Mouse (Mus musculus) limb, embryonic 12.5 days (tissue): ENCODE measurements at regions not wholly inside any gene's neighbourhood (a gene's known extent, or its start where the extent isn't known, plus 50 kb on each side); places are given as distances from the start of the nearest gene placed in this dataset.
A peak's percentile ranks its signal among the peaks of the same experiment; 100 is the strongest.

Source experiments
- ATAC-seq: fragments of 200-750 bp; cut with Nextera tagmentation; 2 replicates; pipeline ENCODE4 v1.8.0; 2017; ENCODE audit warnings: low read depth, moderate TSS enrichment; ENCODE audit not compliant: insufficient number of reproducible peaks, insufficient read depth, low FRiP score, low TSS enrichment
- H3K27ac ChIP-seq: fragments of 300-500 bp; sonication (generic); 2 replicates; pipeline ENCODE4 v1.5.1; 2016; ENCODE audit warnings: mild to moderate bottlenecking, moderate library complexity
- H3K27me3 ChIP-seq: fragments of 300-500 bp; sonication (generic); 2 replicates; pipeline ENCODE4 v1.6.1; 2016; ENCODE audit warnings: mild to moderate bottlenecking, moderate library complexity
- H3K36me3 ChIP-seq: fragments of 300-500 bp; sonication (generic); 2 replicates; pipeline ENCODE4 v1.6.1; 2016; ENCODE audit warnings: mild to moderate bottlenecking, moderate library complexity
- H3K4me1 ChIP-seq: fragments of 300-500 bp; sonication (generic); replicated peaks from 2 replicates; pipeline ENCODE4 v1.6.1; 2016
- H3K4me2 ChIP-seq: fragments of 300-500 bp; sonication (generic); 2 replicates; pipeline ENCODE4 v1.6.1; 2016; ENCODE audit warnings: mild to moderate bottlenecking, moderate library complexity
- H3K4me3 ChIP-seq: fragments of 300-500 bp; sonication (generic); replicated peaks from 2 replicates; pipeline ENCODE4 v1.5.1; 2016; ENCODE audit warnings: mild to moderate bottlenecking
- H3K9ac ChIP-seq: fragments of 300-500 bp; sonication (generic); replicated peaks from 2 replicates; pipeline ENCODE4 v1.6.1; 2016; ENCODE audit warnings: mild to moderate bottlenecking, moderate library complexity
- H3K9me3 ChIP-seq: fragments of 300-500 bp; sonication (generic); 2 replicates; pipeline ENCODE4 v1.6.1; 2016; ENCODE audit warnings: mild to moderate bottlenecking, moderate library complexity
- WGBS: fragments of 180-500 bp; shearing (Covaris S2); methylation state at CpG from one replicate; pipeline ENCODE4 v1.1.7; 2016; 5-methylcytosine and 5-hydroxymethylcytosine counted together

DNA sequence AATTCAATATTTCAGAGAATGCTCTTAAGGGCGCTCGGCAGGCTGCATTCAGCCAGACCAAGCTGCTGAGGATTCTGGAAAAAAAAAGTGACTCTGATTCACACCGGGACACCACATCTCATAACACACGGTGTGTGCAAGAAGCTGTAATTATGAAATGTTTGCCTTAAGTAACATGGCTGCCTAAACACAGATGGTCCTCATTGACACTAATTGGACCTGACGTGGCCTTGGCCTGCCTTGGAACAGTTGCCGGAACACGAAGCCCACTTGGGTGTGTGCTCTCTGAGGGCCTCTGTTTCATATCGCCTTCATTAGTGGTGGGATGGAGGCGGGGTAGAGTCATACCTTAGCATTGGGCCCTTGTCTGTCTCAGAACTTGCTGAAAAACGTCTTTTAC is 236.2 kb upstream of the Msx2 start:
- 0 out of 2 replicates have a peak overlapping the region, but pooled peaks have one; percentile 7 for H3K4me2 ChIP-seq
- H3K36me3 ChIP-seq = no peaks in the 10 kb centered on the region
- H3K4me1 ChIP-seq = peaks cover 28% of the 10 kb centered on the region
- no peaks in the 10 kb centered on the region for H3K9me3 ChIP-seq
- H3K27me3 ChIP-seq = no peaks in the 10 kb centered on the region
- no peak overlapping the region for H3K9ac ChIP-seq
- H3K4me3 ChIP-seq = no peak overlapping the region
- H3K27ac ChIP-seq = peak overlapping the region; percentile 46
- WGBS = 36% methylated on average over 10 of the region's 10 CpGs
- ATAC-seq = no peak

DNA sequence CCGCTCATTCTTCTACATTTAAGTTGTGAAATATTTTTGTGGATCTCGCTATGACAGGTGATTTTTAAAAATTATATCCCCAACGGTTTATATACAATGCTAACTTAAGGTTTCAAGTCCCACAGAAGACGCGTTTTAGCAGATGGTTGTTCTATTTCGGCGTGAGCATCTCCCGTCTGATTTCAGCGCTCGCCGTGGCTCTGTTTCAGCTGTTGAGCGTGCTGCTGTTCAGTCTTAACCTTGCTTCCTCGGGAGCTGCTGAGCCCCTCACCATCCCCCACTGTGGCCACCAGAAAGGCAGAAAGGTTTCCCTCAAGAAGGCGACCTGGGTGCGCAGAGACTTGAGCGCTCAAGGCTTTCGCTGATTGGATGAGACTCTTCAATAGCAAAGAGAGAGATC is 234.7 kb upstream of the Msx2 start:
- ATAC-seq = no peak
- 84% methylated on average over 17 of the region's 17 CpGs for WGBS
- H3K27me3 ChIP-seq = no peaks in the 10 kb centered on the region
- peaks cover 26% of the 10 kb centered on the region for H3K4me1 ChIP-seq
- no peaks in the 10 kb centered on the region for H3K36me3 ChIP-seq
- no peak overlapping the region for H3K4me2 ChIP-seq
- no peak overlapping the region for H3K9ac ChIP-seq
- H3K4me3 ChIP-seq = no peak overlapping the region
- no peak overlapping the region for H3K27ac ChIP-seq
- H3K9me3 ChIP-seq = no peaks in the 10 kb centered on the region

DNA sequence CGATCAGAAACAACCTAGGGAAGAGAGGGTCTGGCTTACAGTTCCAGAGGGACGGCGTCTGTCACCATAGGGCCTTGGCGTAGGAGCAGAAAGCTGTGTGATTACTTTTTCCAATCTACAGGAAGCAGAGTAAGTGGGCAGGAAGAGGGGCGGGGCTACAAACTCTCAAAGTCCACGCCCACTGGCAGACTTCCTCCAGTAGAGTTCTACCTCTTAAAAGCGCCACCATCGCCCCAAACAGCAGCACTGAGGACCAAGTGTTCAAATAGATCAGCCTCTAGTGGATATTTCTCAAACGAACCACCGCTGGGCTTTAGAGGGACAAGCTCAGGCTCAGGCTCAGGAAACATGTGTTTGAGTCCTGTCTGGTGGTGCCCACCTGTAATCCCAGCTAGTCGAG is 231.2 kb upstream of the Msx2 start:
- Histone ChIP-seq H3K4me2 (no peak overlapping the region), H3K9ac (no peak overlapping the region), H3K36me3 (no peaks in the 10 kb centered on the region), H3K27ac (no peak overlapping the region), H3K4me1 (peaks cover 16% of the 10 kb centered on the region; the same call in 1 of the 2 replicates), H3K9me3 (no peaks in the 10 kb centered on the region), H3K27me3 (no peaks in the 10 kb centered on the region), H3K4me3 (no peak overlapping the region)
- ATAC-seq = no peak
- WGBS = 88% methylated on average over 11 of the region's 11 CpGs

DNA sequence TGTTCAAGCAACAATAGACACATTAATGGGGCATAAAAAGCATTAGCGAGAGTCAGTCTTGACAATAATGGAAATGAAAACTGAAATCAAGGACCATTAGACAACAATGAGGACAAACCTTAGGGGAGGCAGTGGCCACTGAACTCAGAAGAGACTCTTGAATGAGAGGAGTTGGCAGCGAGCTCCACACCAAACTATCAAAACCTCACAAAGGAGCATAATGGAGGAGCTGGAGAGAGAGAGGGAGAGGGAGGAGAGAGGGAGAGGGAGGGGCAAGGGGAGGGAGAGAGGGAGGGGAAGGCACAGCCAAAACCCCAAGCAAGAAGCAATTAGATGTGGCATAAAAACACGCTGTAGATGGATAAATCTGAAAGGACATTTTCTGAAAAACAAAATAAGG is 227.4 kb upstream of the Msx2 start:
- no peak overlapping the region for H3K4me2 ChIP-seq
- no peaks in the 10 kb centered on the region for H3K27me3 ChIP-seq
- H3K27ac ChIP-seq = no peak overlapping the region
- 82% methylated on average over 3 of the region's 3 CpGs for WGBS
- no peaks in the 10 kb centered on the region for H3K36me3 ChIP-seq
- no peaks in the 10 kb centered on the region for H3K9me3 ChIP-seq
- no peak overlapping the region for H3K9ac ChIP-seq
- no peak for ATAC-seq
- H3K4me1 ChIP-seq = peaks cover 10% of the 10 kb centered on the region
- H3K4me3 ChIP-seq = no peak overlapping the region

DNA sequence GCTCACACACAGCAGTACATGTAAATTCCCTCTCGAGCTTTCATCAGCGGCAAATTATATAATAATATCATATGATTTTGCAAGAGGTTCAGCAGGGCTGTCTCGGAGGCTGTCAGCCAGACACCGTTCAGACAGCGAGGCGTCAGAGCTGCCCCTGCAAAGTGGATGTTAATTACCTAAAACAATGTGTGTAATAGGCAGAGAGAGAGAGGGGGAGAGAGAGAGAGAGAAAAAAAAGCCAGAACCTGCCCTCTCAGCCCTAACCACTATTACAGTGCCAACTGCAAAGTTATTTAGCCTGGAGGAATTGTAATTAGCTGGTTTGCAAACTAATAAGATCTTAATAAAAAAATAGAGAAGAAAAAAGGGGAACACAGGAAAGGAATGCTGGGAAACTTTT is 225.1 kb upstream of the Msx2 start:
- 0 out of 2 replicates have a peak overlapping the region, but pooled peaks have one; percentile 14 for H3K27ac ChIP-seq
- WGBS = 28% methylated on average over 6 of the region's 6 CpGs

DNA sequence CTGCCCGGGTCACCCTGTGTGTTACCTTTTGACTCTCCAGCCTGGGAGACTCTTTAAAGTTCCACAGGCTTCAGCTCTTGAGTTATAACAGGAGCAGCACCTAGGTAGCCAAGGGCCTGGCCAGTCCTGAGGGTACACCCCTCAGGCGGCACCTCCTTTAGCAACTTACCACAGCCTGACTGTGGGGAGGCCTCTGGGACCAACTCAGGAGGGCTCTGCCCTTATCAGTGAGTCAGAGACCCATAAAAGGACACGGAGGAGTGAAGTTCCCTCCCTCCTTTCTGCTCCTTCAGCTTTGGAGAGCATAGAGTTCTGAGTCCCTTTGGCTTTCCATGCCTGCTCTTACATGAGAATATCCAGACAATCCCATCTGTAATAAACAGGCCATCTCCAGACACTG is 222.5 kb upstream of the Msx2 start:
- Histone ChIP-seq H3K36me3 (no peaks in the 10 kb centered on the region), H3K4me3 (no peak overlapping the region), H3K9me3 (no peaks in the 10 kb centered on the region), H3K9ac (no peak overlapping the region), H3K4me2 (no peak overlapping the region), H3K27ac (peak overlapping the region; percentile 45; the same call in 1 of the 2 replicates), H3K27me3 (no peaks in the 10 kb centered on the region; the same call in 1 of the 2 replicates), H3K4me1 (peaks cover 11% of the 10 kb centered on the region)
- WGBS = 42% methylated on average over 3 of the region's 3 CpGs
- no peak for ATAC-seq

More for the DNA sequence above, 225.1 kb upstream of the Msx2 start:
- H3K36me3 ChIP-seq = no peaks in the 10 kb centered on the region
- peaks cover 11% of the 10 kb centered on the region for H3K4me1 ChIP-seq
- H3K4me2 ChIP-seq = no peak overlapping the region
- no peak for ATAC-seq
- no peaks in the 10 kb centered on the region for H3K27me3 ChIP-seq
- H3K9me3 ChIP-seq = no peaks in the 10 kb centered on the region
- no peak overlapping the region for H3K4me3 ChIP-seq
- H3K9ac ChIP-seq = no peak overlapping the region

DNA sequence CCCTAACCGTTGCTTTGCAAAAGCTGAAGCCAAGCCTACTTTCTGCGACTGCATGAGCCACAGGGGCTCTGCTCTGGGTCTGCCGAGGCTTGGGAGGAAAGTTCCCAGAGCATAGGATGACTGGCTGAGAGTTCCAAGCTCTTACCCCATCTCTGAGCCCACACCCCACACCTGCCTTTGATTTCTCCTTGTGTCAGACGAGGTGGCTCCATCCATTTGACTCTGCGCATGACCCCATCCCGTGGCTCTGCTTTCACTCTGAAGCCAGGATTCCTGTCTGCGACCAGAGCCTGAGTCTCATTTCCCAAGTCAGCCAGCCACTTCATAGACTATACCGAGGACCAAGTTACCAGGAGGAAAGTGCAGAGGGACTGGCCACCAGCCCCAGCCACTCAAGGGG is 216.1 kb upstream of the Msx2 start:
- Histone ChIP-seq H3K4me2 (peak overlapping the region; percentile 56), H3K27me3 (peaks cover 12% of the 10 kb centered on the region), H3K36me3 (no peaks in the 10 kb centered on the region), H3K4me3 (peak overlapping the region; percentile 32), H3K27ac (no peak overlapping the region), H3K9ac (no peak overlapping the region), H3K9me3 (no peaks in the 10 kb centered on the region), H3K4me1 (peaks cover 12% of the 10 kb centered on the region)
- 15% methylated on average over 8 of the region's 8 CpGs for whole genome bisulfite sequencing
- 0 out of 2 replicates have a peak, but pooled peaks have one; percentile 26 for ATAC-seq

DNA sequence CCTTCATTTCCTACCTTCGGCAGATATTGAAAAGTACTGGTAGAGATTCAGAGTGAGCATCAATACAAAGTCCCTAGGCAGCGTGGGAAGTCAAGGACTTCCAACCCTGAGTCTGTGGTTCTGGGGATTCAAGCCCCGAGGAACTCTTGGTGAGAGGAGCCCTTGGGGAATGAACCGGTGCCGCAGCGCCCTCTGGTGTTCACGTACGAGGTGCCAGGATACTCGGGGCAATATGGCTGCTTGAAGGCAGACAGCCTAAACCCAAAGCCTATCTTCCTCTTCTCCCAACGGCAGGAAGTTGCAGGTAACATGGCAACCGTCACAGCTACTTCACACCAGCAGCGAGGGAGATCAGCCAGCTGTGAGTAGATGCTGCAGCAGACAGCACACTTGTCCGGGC is 215.6 kb upstream of the Msx2 start:
- no peak overlapping the region for H3K9ac ChIP-seq
- no peaks in the 10 kb centered on the region for H3K36me3 ChIP-seq
- ATAC-seq = 0 out of 2 replicates have a peak, but pooled peaks have one; percentile 39
- no peak overlapping the region for H3K27ac ChIP-seq
- 7% methylated on average over 13 of the region's 13 CpGs for WGBS
- peaks cover 12% of the 10 kb centered on the region for H3K27me3 ChIP-seq
- peak overlapping the region; percentile 32 for H3K4me3 ChIP-seq
- H3K4me1 ChIP-seq = peaks cover 12% of the 10 kb centered on the region
- peak overlapping the region; percentile 56 for H3K4me2 ChIP-seq
- no peaks in the 10 kb centered on the region for H3K9me3 ChIP-seq

DNA sequence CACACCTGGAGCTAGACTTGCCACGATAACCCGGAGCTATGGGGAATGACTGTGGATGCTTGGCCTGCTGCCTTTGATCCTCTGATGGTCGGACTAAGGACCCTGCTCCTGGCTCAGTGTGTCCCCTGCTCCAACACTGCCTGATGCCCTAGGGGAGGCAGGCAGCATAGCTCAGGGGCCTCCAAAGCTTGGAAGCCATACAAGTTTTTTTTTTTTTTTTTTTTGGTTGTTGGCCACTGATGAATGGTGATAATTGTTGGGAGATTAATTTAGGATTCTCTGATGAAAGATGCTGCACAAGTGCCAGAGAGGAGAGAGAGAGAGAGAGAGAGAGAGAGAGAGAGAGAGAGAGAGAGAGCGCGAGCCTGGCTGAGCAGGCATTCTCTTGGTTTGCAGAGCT is 211.6 kb upstream of the Msx2 start:
- peaks cover 28% of the 10 kb centered on the region for H3K27me3 ChIP-seq
- peaks cover 12% of the 10 kb centered on the region for H3K4me1 ChIP-seq
- 33% methylated on average over 5 of the region's 5 CpGs for WGBS
- H3K27ac ChIP-seq = no peak overlapping the region
- no peaks in the 10 kb centered on the region for H3K9me3 ChIP-seq
- H3K9ac ChIP-seq = no peak overlapping the region
- no peak for ATAC-seq
- H3K4me2 ChIP-seq = no peak overlapping the region
- H3K4me3 ChIP-seq = no peak overlapping the region
- H3K36me3 ChIP-seq = no peaks in the 10 kb centered on the region

DNA sequence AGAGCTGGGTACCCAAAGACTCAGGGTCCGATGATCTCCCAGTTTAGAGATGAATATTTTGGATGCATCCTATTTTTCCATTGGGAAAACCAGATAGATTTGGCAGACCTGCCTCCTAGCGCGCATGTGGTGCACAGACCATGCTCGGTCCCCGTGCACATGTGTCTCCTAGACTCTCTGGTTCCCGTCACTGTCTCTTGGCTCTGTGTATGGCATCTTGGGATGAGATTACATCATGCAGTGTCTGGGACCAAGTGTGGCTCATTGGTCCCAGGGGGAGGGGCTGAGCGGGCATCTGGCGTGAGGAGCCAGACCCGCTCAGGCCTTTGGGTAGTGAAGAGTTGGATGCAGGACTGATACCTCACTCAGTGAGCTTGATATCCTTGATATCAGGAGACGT is 204.3 kb upstream of the Msx2 start:
- H3K36me3 ChIP-seq = no peaks in the 10 kb centered on the region
- no peak overlapping the region for H3K4me3 ChIP-seq
- WGBS = 93% methylated on average over 10 of the region's 10 CpGs
- H3K27me3 ChIP-seq = peaks cover 14% of the 10 kb centered on the region
- H3K4me2 ChIP-seq = no peak overlapping the region
- no peak for ATAC-seq
- no peak overlapping the region for H3K9ac ChIP-seq
- no peaks in the 10 kb centered on the region for H3K9me3 ChIP-seq
- H3K27ac ChIP-seq = no peak overlapping the region
- no peaks in the 10 kb centered on the region for H3K4me1 ChIP-seq

DNA sequence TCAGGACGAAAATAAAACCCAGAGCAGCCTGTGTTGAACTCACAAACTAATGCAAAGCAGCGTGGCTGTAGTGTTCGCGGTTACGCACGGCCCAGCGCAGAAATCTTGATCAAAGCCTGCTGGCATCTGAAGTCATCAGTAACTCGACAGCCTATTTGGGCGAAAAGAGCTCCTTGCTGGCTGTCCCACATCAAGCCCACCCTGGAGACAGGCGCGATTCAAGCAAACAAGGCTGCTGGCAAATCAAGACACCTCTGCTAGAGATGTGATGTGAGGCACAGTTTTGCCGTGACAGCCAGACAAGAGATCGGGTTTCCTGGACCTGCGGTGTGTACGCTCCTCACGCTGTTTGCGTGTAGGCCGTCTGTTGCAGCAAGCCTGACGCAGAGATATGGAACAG is 197.5 kb upstream of the Msx2 start:
- ATAC-seq = no peak; the same call in 1 of the 2 replicates
- H3K36me3 ChIP-seq = no peaks in the 10 kb centered on the region
- H3K4me2 ChIP-seq = peak overlapping the region; percentile 50
- H3K9me3 ChIP-seq = peaks cover 16% of the 10 kb centered on the region
- 0 out of 2 replicates have a peak overlapping the region, but pooled peaks have one; percentile 27 for H3K9ac ChIP-seq
- H3K27me3 ChIP-seq = peaks cover 28% of the 10 kb centered on the region
- H3K27ac ChIP-seq = no peak overlapping the region
- peaks cover 11% of the 10 kb centered on the region; the same call in 1 of the 2 replicates for H3K4me1 ChIP-seq
- 13% methylated on average over 19 of the region's 19 CpGs for WGBS
- H3K4me3 ChIP-seq = peak overlapping the region; percentile 21

DNA sequence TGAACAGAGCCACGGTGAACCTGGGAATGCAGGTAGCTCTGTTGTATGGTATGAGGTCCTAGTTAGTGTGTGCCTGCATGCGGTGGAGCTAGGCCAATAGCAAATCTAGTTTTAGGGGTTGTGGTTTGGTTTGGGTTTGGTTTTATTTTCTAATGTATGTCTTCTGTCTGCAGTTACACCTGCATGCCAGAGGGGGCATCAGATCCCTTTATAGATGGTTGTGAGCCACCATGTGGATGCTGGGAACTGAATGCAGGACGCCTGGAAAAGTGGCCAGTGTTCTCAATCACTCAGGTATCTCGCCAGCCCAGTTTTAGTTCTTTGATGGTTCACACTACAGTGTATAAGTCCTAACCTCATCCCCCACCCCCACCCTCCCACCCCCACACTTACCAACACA is 194.6 kb upstream of the Msx2 start:
- Histone ChIP-seq H3K4me1 (peaks cover 11% of the 10 kb centered on the region; the same call in 1 of the 2 replicates), H3K9ac (no peak overlapping the region), H3K4me3 (no peak overlapping the region), H3K9me3 (peaks cover 16% of the 10 kb centered on the region), H3K27me3 (peaks cover 28% of the 10 kb centered on the region), H3K36me3 (no peaks in the 10 kb centered on the region), H3K27ac (no peak overlapping the region), H3K4me2 (no peak overlapping the region)
- no peak for ATAC-seq
- 89% methylated on average over 4 of the region's 4 CpGs for WGBS
